ENCODE assay signal across 8 mouse cellular contexts in genomic region chr2:90889550-90890548, GRCm38 (mm10). TPM values are rescaled to one million over a fixed set of nuclear protein-coding genes. Genes with fewer than 3 reads are reported as not detected.
DNase-seq lines count a peak whose midpoint lies in the region; ATAC-seq lines count a peak whose summit lies in the region.

No protein-coding gene starts in this region.

- 0 out of 2 replicates have a peak overlapping the region, but pooled peaks have one; percentile 9 for H3K27ac ChIP-seq in forebrain, embryonic 12.5 days
- peak overlapping the region; percentile 79 for H3K27ac ChIP-seq in hindbrain, embryonic 14.5 days
- H3K27ac ChIP-seq in limb, embryonic 13.5 days = no peak overlapping the region
- H3K27ac ChIP-seq in midbrain, embryonic 12.5 days (replicated peaks) = no peak overlapping the region

- peaks cover 18% of the 10 kb centered on the region for H3K36me3 ChIP-seq in forebrain, embryonic 12.5 days (replicated peaks)
- peaks cover 37% of the 10 kb centered on the region for H3K36me3 ChIP-seq in hindbrain, embryonic 14.5 days (replicated peaks; ENCODE audit: control insufficient read depth, insufficient read depth)
- H3K36me3 ChIP-seq in limb, embryonic 13.5 days = peaks cover 21% of the 10 kb centered on the region
- H3K36me3 ChIP-seq in midbrain, embryonic 12.5 days = peaks cover 17% of the 10 kb centered on the region; the same call in 1 of the 2 replicates

- peak overlapping the region; percentile 62 for H3K9ac ChIP-seq in forebrain, embryonic 12.5 days
- peak overlapping the region; percentile 62 for H3K9ac ChIP-seq in hindbrain, embryonic 14.5 days
- H3K9ac ChIP-seq in limb, embryonic 13.5 days = peak overlapping the region; percentile 81
- peak overlapping the region; percentile 39; the same call in 1 of the 2 replicates for H3K9ac ChIP-seq in midbrain, embryonic 12.5 days (replicated peaks)

- H3K27me3 ChIP-seq in forebrain, embryonic 12.5 days = peaks cover 75% of the 10 kb centered on the region
- peaks cover 22% of the 10 kb centered on the region for H3K27me3 ChIP-seq in hindbrain, embryonic 14.5 days (ENCODE audit: control insufficient read depth, insufficient read depth, low read length)
- H3K27me3 ChIP-seq in limb, embryonic 13.5 days = peaks cover 51% of the 10 kb centered on the region
- peaks cover 67% of the 10 kb centered on the region for H3K27me3 ChIP-seq in midbrain, embryonic 12.5 days

- peak; percentile 76 for ATAC-seq in forebrain, embryonic 12.5 days (ENCODE audit: low FRiP score)
- ATAC-seq in hindbrain, embryonic 14.5 days (ENCODE audit: low FRiP score) = peak; percentile 56
- peak; percentile 83 for ATAC-seq in limb, embryonic 13.5 days (ENCODE audit: low FRiP score, low read depth)
- ATAC-seq in midbrain, embryonic 12.5 days (ENCODE audit: low FRiP score, low read depth) = peak; percentile 51

- H3K4me1 ChIP-seq in forebrain, embryonic 12.5 days = peaks cover 34% of the 10 kb centered on the region
- peaks cover 29% of the 10 kb centered on the region for H3K4me1 ChIP-seq in hindbrain, embryonic 14.5 days (replicated peaks; ENCODE audit: control insufficient read depth, insufficient read depth, low read length)
- peaks cover 30% of the 10 kb centered on the region for H3K4me1 ChIP-seq in limb, embryonic 13.5 days
- peaks cover 29% of the 10 kb centered on the region for H3K4me1 ChIP-seq in midbrain, embryonic 12.5 days

- 3% methylated on average over 133 of the region's 133 CpGs for WGBS in forebrain, embryonic 12.5 days
- 5% methylated on average over 100 of the region's 133 CpGs for WGBS in hindbrain, embryonic 14.5 days
- 2% methylated on average over 133 of the region's 133 CpGs for WGBS in limb, embryonic 13.5 days
- WGBS in midbrain, embryonic 12.5 days = 7% methylated on average over 131 of the region's 133 CpGs

- no peaks in the 10 kb centered on the region for H3K9me3 ChIP-seq in forebrain, embryonic 12.5 days
- H3K9me3 ChIP-seq in hindbrain, embryonic 14.5 days (ENCODE audit: control insufficient read depth, low read length) = no peaks in the 10 kb centered on the region
- no peaks in the 10 kb centered on the region for H3K9me3 ChIP-seq in limb, embryonic 13.5 days
- H3K9me3 ChIP-seq in midbrain, embryonic 12.5 days = no peaks in the 10 kb centered on the region

- peak overlapping the region; percentile 49 for H3K4me3 ChIP-seq in forebrain, embryonic 12.5 days (replicated peaks)
- peak overlapping the region; percentile 41 for H3K4me3 ChIP-seq in hindbrain, embryonic 14.5 days (replicated peaks; ENCODE audit: low read length)
- H3K4me3 ChIP-seq in limb, embryonic 13.5 days = peak overlapping the region; percentile 62
- peak overlapping the region; percentile 48 for H3K4me3 ChIP-seq in midbrain, embryonic 12.5 days

- peak overlapping the region; percentile 67 for H3K4me2 ChIP-seq in forebrain, embryonic 12.5 days
- H3K4me2 ChIP-seq in hindbrain, embryonic 14.5 days (replicated peaks) = peak overlapping the region; percentile 85
- peak overlapping the region; percentile 87 for H3K4me2 ChIP-seq in limb, embryonic 13.5 days (replicated peaks)
- peak overlapping the region; percentile 63 for H3K4me2 ChIP-seq in midbrain, embryonic 12.5 days (replicated peaks)

- peak; percentile 52 for DNase-seq in T-cell, adult 2 months (ENCODE audit: low spot score)
- DNase-seq in cerebellum, adult 11-12 months = peak; percentile 81
- DNase-seq in hindbrain, embryonic 14.5 days (ENCODE audit: low spot score) = peak; percentile 71
- peak; percentile 55 to 69 for DNase-seq in spleen, postnatal 10 days (ENCODE audit: low spot score in 2 of 2)
- DNase-seq in frontal cortex, postnatal 25 days (ENCODE audit: low spot score in 2 of 2) = no peak

RNA-seq across cellular contexts. Expression of gene C1qtnf4, which starts 4.2 kb away (rescaled TPM):
- 15.9 and 28.0 TPM in 2 replicates for polyA plus RNA-seq in forebrain, embryonic 12.5 days (2016; fragmentation: Nextera tagmentation; extraction: Ambion mirVana)
- 182 and 189 TPM in 2 replicates for polyA plus RNA-seq in hindbrain, embryonic 14.5 days (2014; fragmentation: Nextera tagmentation; extraction: Ambion mirVana)
- polyA plus RNA-seq in limb, embryonic 13.5 days (2015; fragmentation: Nextera tagmentation; extraction: Ambion mirVana) = 26.8 and 27.0 TPM in 2 replicates
- 29.2 and 32.9 TPM in 2 replicates for polyA plus RNA-seq in midbrain, embryonic 12.5 days (2016; fragmentation: Nextera tagmentation; extraction: Ambion mirVana)

RNA-seq across cellular contexts. Expression of gene Kbtbd4, which starts 14.7 kb away (rescaled TPM):
- 59.1 and 61.2 TPM in 2 replicates for polyA plus RNA-seq in forebrain, embryonic 12.5 days (2016; fragmentation: Nextera tagmentation; extraction: Ambion mirVana)
- polyA plus RNA-seq in hindbrain, embryonic 14.5 days (2014; fragmentation: Nextera tagmentation; extraction: Ambion mirVana) = 44.2 and 45.5 TPM in 2 replicates
- polyA plus RNA-seq in limb, embryonic 13.5 days (2015; fragmentation: Nextera tagmentation; extraction: Ambion mirVana) = 46.0 and 49.2 TPM in 2 replicates
- 53.5 and 54.5 TPM in 2 replicates for polyA plus RNA-seq in midbrain, embryonic 12.5 days (2016; fragmentation: Nextera tagmentation; extraction: Ambion mirVana)

RNA-seq across cellular contexts. Expression of gene Ndufs3, which starts 14.8 kb away (rescaled TPM):
- 188 and 192 TPM in 2 replicates for polyA plus RNA-seq in forebrain, embryonic 12.5 days (2016; fragmentation: Nextera tagmentation; extraction: Ambion mirVana)
- polyA plus RNA-seq in hindbrain, embryonic 14.5 days (2014; fragmentation: Nextera tagmentation; extraction: Ambion mirVana) = 216 and 227 TPM in 2 replicates
- polyA plus RNA-seq in limb, embryonic 13.5 days (2015; fragmentation: Nextera tagmentation; extraction: Ambion mirVana) = 215 and 224 TPM in 2 replicates
- polyA plus RNA-seq in midbrain, embryonic 12.5 days (2016; fragmentation: Nextera tagmentation; extraction: Ambion mirVana) = 187 and 196 TPM in 2 replicates

RNA-seq across cellular contexts. Expression of gene Mtch2, which starts 42.9 kb away (rescaled TPM):
- 214 and 215 TPM in 2 replicates for polyA plus RNA-seq in forebrain, embryonic 12.5 days (2016; fragmentation: Nextera tagmentation; extraction: Ambion mirVana)
- 270 and 276 TPM in 2 replicates for polyA plus RNA-seq in hindbrain, embryonic 14.5 days (2014; fragmentation: Nextera tagmentation; extraction: Ambion mirVana)
- 200 and 206 TPM in 2 replicates for polyA plus RNA-seq in limb, embryonic 13.5 days (2015; fragmentation: Nextera tagmentation; extraction: Ambion mirVana)
- 207 and 209 TPM in 2 replicates for polyA plus RNA-seq in midbrain, embryonic 12.5 days (2016; fragmentation: Nextera tagmentation; extraction: Ambion mirVana)

RNA-seq across cellular contexts. Expression of gene Celf1, which starts 50.3 kb away (rescaled TPM):
- 172 and 183 TPM in 2 replicates for polyA plus RNA-seq in forebrain, embryonic 12.5 days (2016; fragmentation: Nextera tagmentation; extraction: Ambion mirVana)
- 75.2 and 78.5 TPM in 2 replicates for polyA plus RNA-seq in hindbrain, embryonic 14.5 days (2014; fragmentation: Nextera tagmentation; extraction: Ambion mirVana)
- polyA plus RNA-seq in limb, embryonic 13.5 days (2015; fragmentation: Nextera tagmentation; extraction: Ambion mirVana) = 80.3 and 89.7 TPM in 2 replicates
- polyA plus RNA-seq in midbrain, embryonic 12.5 days (2016; fragmentation: Nextera tagmentation; extraction: Ambion mirVana) = 167 and 178 TPM in 2 replicates

Comparison
In these comparisons a context has a peak if more than half of its experiments do, and no peak if none do; other contexts are left out.
1. DNase-seq: peak in T-cell, adult 2 months (single experiment), cerebellum, adult 11-12 months (single experiment), hindbrain, embryonic 14.5 days (single experiment) and spleen, postnatal 10 days (2 of 2); none in frontal cortex, postnatal 25 days (0 of 2).
2. H3K27ac ChIP-seq: peak in forebrain, embryonic 12.5 days (single experiment) and hindbrain, embryonic 14.5 days (single experiment); none in limb, embryonic 13.5 days (single experiment) and midbrain, embryonic 12.5 days (single experiment).
3. Peak in every context shown above with its lines, with median percentiles within 50 percentile points of each other: ATAC-seq, H3K4me2 ChIP-seq, H3K4me3 ChIP-seq and H3K9ac ChIP-seq.